Mouse (Mus musculus) embryo, embryonic 11.5 days (tissue): ENCODE measurements at regions not wholly inside any gene's neighbourhood (a gene's known extent, or its start where the extent isn't known, plus 50 kb on each side); places are given as distances from the start of the nearest gene placed in this dataset.

Experiments used
- DNase-seq: peaks from one replicate; pipeline ENCODE4 v3.0.0-alpha.2; 2012; ENCODE audit warnings: low read depth, low spot score

- no peak for DNase-seq
Observed at GRCm38 (mm10) chr1:149760440-149760839, 200.7 kb downstream of the Pla2g4a start.

GRCm38 (mm10) chr1:149758783-149759132 is 202.3 kb downstream of the Pla2g4a start:
- DNase-seq = no peak

- peak; percentile 57 for DNase-seq
Observed at GRCm38 (mm10) chr1:149758092-149758782, 202.9 kb downstream of the Pla2g4a start.

- DNase-seq = no peak
Observed at GRCm38 (mm10) chr1:149753269-149754060, 207.6 kb downstream of the Pla2g4a start.

- DNase-seq = no peak
Observed at GRCm38 (mm10) chr1:149749405-149749804, 211.7 kb downstream of the Pla2g4a start.

- DNase-seq = no peak
Observed at GRCm38 (mm10) chr1:149738959-149739358, 222.1 kb downstream of the Pla2g4a start.

- DNase-seq = no peak
Observed at GRCm38 (mm10) chr1:149734241-149734640, 226.8 kb downstream of the Pla2g4a start.

GRCm38 (mm10) chr1:149715171-149715570 is 245.9 kb downstream of the Pla2g4a start:
- DNase-seq = no peak

- no peak for DNase-seq
Observed at GRCm38 (mm10) chr1:149712330-149712729, 248.8 kb downstream of the Pla2g4a start.

- no peak for DNase-seq
Observed at GRCm38 (mm10) chr1:149705223-149705622, 255.9 kb downstream of the Pla2g4a start.

GRCm38 (mm10) chr1:149699411-149699810 is 261.7 kb downstream of the Pla2g4a start:
- DNase-seq = no peak

- no peak for DNase-seq
Observed at GRCm38 (mm10) chr1:149674166-149674565, 286.9 kb downstream of the Pla2g4a start.

GRCm38 (mm10) chr1:149672571-149672970 is 288.5 kb downstream of the Pla2g4a start:
- DNase-seq = no peak

GRCm38 (mm10) chr1:149672117-149672516 is 289.0 kb downstream of the Pla2g4a start:
- no peak for DNase-seq

- no peak for DNase-seq
Observed at GRCm38 (mm10) chr1:149671091-149671490, 290.0 kb downstream of the Pla2g4a start.
